Mouse (Mus musculus): Measurements from ENCODE around the gene Rfx8. TPM values are rescaled to one million over a fixed set of nuclear protein-coding genes. Genes with fewer than 3 reads are reported as not detected.

The Rfx8 gene
- polyA plus RNA-seq, 1 experiment from 2014 or later: 0.20 TPM

DNA sequence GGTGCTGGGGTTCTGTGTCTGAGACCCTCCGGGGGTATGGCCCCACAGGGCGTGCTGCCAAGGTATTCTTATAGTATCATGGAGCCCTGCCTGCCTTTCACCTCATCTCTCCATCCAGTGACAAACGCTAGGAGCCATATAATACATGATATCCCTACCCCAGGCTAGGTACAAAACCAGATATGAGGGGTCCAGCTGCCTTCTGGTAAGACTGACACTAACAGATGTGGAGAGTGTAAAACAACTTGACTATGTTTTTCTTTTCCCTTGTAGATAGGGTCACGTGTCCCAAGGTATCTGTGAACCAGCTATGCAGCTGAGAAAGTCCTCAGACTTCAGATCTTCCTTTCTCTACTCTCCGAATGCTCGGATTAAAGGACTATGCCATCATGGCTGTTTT is 30.7 kb upstream of the Rfx8 start:
- Histone ChIP-seq H3K27me3 (ENCODE audit: low read depth, poor library complexity, severe bottlenecking) (no peaks in the 10 kb centered on the region), H3K36me3 (no peaks in the 10 kb centered on the region), H3K4me3 (no peak overlapping the region), H3K27ac (replicated peaks) (no peak overlapping the region), H3K9me3 (replicated peaks) (no peaks in the 10 kb centered on the region), H3K4me1 (peaks cover 13% of the 10 kb centered on the region)
- 88% methylated on average over 6 of the region's 6 CpGs for WGBS
- no peak for DNase-seq (ENCODE audit: low spot score)

- DNase-seq (ENCODE audit: low spot score): peak; percentile 45
- Histone ChIP-seq H3K9me3 (replicated peaks) (no peaks in the 10 kb centered on the region), H3K36me3 (no peaks in the 10 kb centered on the region), H3K4me1 (peaks cover 17% of the 10 kb centered on the region), H3K27ac (replicated peaks) (peak overlapping the region; percentile 68), H3K27me3 (ENCODE audit: low read depth, poor library complexity, severe bottlenecking) (no peaks in the 10 kb centered on the region), H3K4me3 (no peak overlapping the region)
- 30% methylated on average over 3 of the region's 3 CpGs for WGBS
These were observed 28.9 kb upstream of the Rfx8 start for GRCm38 (mm10) chr1:39749664-39750063.

DNA sequence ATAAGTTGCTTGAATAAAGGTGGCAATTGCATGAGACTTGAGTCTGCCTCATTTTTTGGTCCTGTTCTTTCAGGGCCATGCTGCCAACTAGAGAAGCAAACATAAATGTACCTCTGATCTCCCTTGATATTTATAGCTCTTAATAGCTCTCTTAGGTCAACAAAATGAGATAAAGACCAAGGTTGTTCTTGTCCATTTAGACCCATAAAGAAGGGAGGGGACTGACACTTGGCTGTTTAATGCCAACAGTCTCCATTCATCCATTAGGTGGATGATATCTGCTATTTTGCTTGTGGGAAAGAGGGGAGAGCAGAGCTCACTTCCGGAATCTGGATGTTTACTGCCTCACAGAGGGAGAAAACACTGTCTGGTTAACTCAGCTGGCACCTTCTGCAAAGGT is 28.4 kb upstream of the Rfx8 start:
- no peak for DNase-seq (ENCODE audit: low spot score)
- Histone ChIP-seq H3K4me1 (peaks cover 17% of the 10 kb centered on the region), H3K9me3 (replicated peaks) (no peaks in the 10 kb centered on the region), H3K4me3 (no peak overlapping the region), H3K36me3 (no peaks in the 10 kb centered on the region), H3K27me3 (ENCODE audit: low read depth, poor library complexity, severe bottlenecking) (no peaks in the 10 kb centered on the region), H3K27ac (replicated peaks) (peak overlapping the region; percentile 68)
- WGBS: 58% methylated on average over 1 of the region's 1 CpGs

DNA sequence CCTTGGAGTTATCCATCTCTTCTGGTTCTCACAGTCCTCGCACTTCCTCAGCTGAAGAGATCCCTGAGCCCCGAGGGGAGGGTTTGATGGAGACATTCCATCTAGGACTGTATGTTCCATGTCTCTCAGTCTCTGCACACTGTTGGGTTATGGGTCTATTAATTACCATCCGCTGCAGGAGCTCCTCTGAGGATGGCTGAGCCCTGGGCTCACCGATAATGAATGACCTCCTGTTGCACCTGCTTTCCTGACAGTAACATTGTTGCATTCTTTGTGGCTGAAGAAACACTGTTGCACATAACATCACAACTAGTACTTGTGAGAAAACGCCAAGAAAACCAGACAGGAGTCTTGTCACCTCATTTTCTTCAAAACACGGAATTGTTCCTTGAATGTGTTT is 27.9 kb upstream of the Rfx8 start:
- H3K4me3 ChIP-seq: no peak overlapping the region
- no peaks in the 10 kb centered on the region for H3K36me3 ChIP-seq
- WGBS: 87% methylated on average over 6 of the region's 6 CpGs
- peaks cover 17% of the 10 kb centered on the region for H3K4me1 ChIP-seq
- H3K9me3 ChIP-seq (replicated peaks): no peaks in the 10 kb centered on the region
- no peaks in the 10 kb centered on the region for H3K27me3 ChIP-seq (ENCODE audit: low read depth, poor library complexity, severe bottlenecking)
- no peak overlapping the region for H3K27ac ChIP-seq (replicated peaks)
- DNase-seq (ENCODE audit: low spot score): no peak

DNA sequence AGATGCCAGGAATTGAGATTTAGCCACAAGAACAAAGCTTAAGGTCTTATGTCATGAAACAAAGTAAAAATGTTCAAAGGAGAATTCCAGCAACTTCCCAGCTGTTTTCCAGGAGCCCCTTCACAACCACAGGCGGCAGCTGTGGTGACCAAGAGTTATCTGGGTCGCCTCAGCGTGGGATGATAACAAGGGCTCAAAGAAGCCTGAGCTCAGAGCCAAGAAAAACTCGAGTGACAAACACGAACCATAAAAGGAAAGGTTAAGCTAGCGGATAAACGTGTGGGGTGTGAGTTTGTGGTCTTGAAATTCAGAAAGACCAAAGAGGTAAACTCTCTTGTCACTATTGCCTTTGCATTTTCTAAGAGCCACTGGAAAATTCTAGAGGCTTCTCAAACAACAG is 25.7 kb upstream of the Rfx8 start:
- peaks cover 18% of the 10 kb centered on the region for H3K4me1 ChIP-seq
- no peak overlapping the region for H3K4me3 ChIP-seq
- no peaks in the 10 kb centered on the region for H3K36me3 ChIP-seq
- 47% methylated on average over 7 of the region's 7 CpGs for WGBS
- DNase-seq (ENCODE audit: low spot score): no peak
- H3K27ac ChIP-seq (replicated peaks): no peak overlapping the region
- H3K9me3 ChIP-seq (replicated peaks): no peaks in the 10 kb centered on the region
- no peaks in the 10 kb centered on the region for H3K27me3 ChIP-seq (ENCODE audit: low read depth, poor library complexity, severe bottlenecking)

GRCm38 (mm10) chr1:39740948-39741347 is 20.2 kb upstream of the Rfx8 start:
- no peak for DNase-seq (ENCODE audit: low spot score)
- Histone ChIP-seq H3K27ac (replicated peaks) (no peak overlapping the region), H3K9me3 (replicated peaks) (no peaks in the 10 kb centered on the region), H3K36me3 (no peaks in the 10 kb centered on the region), H3K27me3 (ENCODE audit: low read depth, poor library complexity, severe bottlenecking) (no peaks in the 10 kb centered on the region), H3K4me3 (no peak overlapping the region), H3K4me1 (peaks cover 15% of the 10 kb centered on the region)
- WGBS: 35% methylated on average over 7 of the region's 7 CpGs

- DNase-seq (ENCODE audit: low spot score): no peak
- Histone ChIP-seq H3K4me3 (no peak overlapping the region), H3K4me1 (peaks cover 23% of the 10 kb centered on the region), H3K27ac (replicated peaks) (no peak overlapping the region), H3K36me3 (no peaks in the 10 kb centered on the region), H3K27me3 (ENCODE audit: low read depth, poor library complexity, severe bottlenecking) (no peaks in the 10 kb centered on the region), H3K9me3 (replicated peaks) (no peaks in the 10 kb centered on the region)
- 81% methylated on average over 4 of the region's 4 CpGs for WGBS
These were observed 19.2 kb upstream of the Rfx8 start for GRCm38 (mm10) chr1:39740002-39740401.

DNA sequence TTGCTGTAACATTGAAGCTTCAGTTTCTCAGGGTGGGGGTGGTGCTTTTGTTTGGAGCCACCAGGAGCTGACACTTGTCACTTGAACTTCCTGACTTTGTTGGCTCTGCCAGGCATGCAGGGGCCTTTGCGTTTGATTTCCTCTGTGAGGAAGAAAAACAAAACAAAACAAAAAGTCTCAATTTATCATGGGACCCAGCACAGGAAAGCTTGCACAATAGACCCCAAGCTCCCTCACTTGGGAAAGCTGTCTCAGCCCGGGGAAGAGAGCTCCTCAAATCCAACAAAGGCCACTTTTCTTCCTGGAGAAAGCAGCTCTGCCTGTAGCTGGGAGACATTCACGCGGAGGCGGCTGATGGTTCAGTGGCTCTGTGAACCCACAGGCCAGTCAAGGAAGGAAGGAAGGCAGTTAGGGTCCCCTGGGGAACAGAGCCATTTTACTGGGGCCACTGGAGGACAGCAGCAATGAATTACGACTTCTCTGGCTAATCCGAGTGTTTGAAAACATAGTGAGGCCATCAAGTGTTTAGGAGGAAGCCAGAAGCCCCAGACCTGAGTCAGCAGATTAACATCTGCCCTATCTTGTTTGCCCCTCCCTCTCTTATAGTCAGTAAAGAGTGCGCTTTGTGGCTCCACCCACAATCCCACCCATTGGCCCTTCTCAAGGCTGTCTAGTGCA is 15.3 kb upstream of the Rfx8 start:
- Histone ChIP-seq H3K36me3 (no peaks in the 10 kb centered on the region), H3K9me3 (replicated peaks) (no peaks in the 10 kb centered on the region), H3K4me1 (peaks cover 31% of the 10 kb centered on the region), H3K27me3 (ENCODE audit: low read depth, poor library complexity, severe bottlenecking) (no peaks in the 10 kb centered on the region), H3K27ac (replicated peaks) (peak overlapping the region; percentile 79), H3K4me3 (no peak overlapping the region)
- WGBS: 38% methylated on average over 8 of the region's 8 CpGs
- no peak for DNase-seq (ENCODE audit: low spot score)

- 83% methylated on average over 2 of the region's 2 CpGs for WGBS
- H3K27me3 ChIP-seq (ENCODE audit: low read depth, poor library complexity, severe bottlenecking): no peaks in the 10 kb centered on the region
- H3K4me1 ChIP-seq: peaks cover 30% of the 10 kb centered on the region
- H3K27ac ChIP-seq (replicated peaks): peak overlapping the region; percentile 79
- no peak overlapping the region for H3K4me3 ChIP-seq
- no peak for DNase-seq (ENCODE audit: low spot score)
- H3K36me3 ChIP-seq: no peaks in the 10 kb centered on the region
- no peaks in the 10 kb centered on the region for H3K9me3 ChIP-seq (replicated peaks)
These were observed 14.7 kb upstream of the Rfx8 start for GRCm38 (mm10) chr1:39735493-39735892.

GRCm38 (mm10) chr1:39734881-39735280 is 14.1 kb upstream of the Rfx8 start:
- WGBS: 87% methylated on average over 6 of the region's 6 CpGs

DNA sequence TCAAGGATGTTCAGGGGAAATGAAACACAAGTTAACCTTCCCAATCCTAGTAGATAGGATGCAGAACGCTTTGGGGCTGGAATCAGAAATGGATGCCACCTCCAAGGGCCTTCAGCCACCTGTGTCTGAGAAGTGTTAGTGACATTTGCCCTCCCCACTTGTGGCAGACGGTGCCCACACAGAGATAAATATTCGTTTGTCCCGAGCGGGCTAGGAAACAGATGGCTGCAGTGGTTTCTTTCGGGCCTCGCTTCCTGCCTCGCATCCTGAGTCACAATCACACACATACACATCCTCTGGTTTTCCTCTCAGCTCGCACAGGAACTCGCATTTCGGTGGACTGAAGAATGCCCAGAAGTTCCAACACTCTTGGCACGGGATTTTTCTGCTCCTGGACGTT is 13.5 kb upstream of the Rfx8 start:
- WGBS: 88% methylated on average over 13 of the region's 13 CpGs
- H3K27me3 ChIP-seq (ENCODE audit: low read depth, poor library complexity, severe bottlenecking): peaks cover 8% of the 10 kb centered on the region; the same call in 1 of the 2 replicates
- no peak overlapping the region; the same call in 1 of the 2 replicates for H3K27ac ChIP-seq (replicated peaks)
- H3K36me3 ChIP-seq: no peaks in the 10 kb centered on the region
- peaks cover 30% of the 10 kb centered on the region for H3K4me1 ChIP-seq
- no peak overlapping the region for H3K4me3 ChIP-seq
- DNase-seq (ENCODE audit: low spot score): no peak
- no peaks in the 10 kb centered on the region for H3K9me3 ChIP-seq (replicated peaks)

More at GRCm38 (mm10) chr1:39734881-39735280, 14.1 kb upstream of the Rfx8 start:
- Histone ChIP-seq H3K9me3 (replicated peaks) (no peaks in the 10 kb centered on the region), H3K4me3 (no peak overlapping the region), H3K27me3 (ENCODE audit: low read depth, poor library complexity, severe bottlenecking) (peaks cover 2% of the 10 kb centered on the region; the same call in 1 of the 2 replicates), H3K27ac (replicated peaks) (no peak overlapping the region; the same call in 1 of the 2 replicates), H3K36me3 (no peaks in the 10 kb centered on the region), H3K4me1 (peaks cover 30% of the 10 kb centered on the region)
- DNase-seq (ENCODE audit: low spot score): no peak

DNA sequence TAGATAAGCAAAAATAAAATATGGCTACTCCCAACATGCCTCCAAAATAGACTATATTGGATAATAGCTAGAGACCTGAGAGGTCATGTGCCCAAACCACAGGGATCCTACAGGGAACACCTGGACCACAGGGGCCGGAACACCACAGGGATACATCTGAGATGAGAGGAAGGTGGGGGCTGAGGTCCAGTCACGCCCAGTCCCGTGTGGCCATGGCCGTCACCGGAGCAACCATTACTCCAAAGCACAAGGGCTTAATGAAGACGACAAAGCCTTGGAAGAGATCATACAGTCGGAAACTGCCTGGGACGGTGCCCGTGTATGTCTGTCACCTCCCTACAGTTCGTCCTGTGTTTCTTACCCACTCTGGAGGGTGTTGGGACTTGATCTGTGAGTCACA is 13.1 kb upstream of the Rfx8 start:
- WGBS: 95% methylated on average over 10 of the region's 10 CpGs
- H3K36me3 ChIP-seq: no peaks in the 10 kb centered on the region

GRCm38 (mm10) chr1:39732081-39732480 is 11.3 kb upstream of the Rfx8 start:
- H3K27me3 ChIP-seq (ENCODE audit: low read depth, poor library complexity, severe bottlenecking): peaks cover 16% of the 10 kb centered on the region; the same call in 1 of the 2 replicates

More for the DNA sequence above, 13.1 kb upstream of the Rfx8 start:
- H3K9me3 ChIP-seq (replicated peaks): no peaks in the 10 kb centered on the region
- H3K4me1 ChIP-seq: peaks cover 30% of the 10 kb centered on the region
- peaks cover 12% of the 10 kb centered on the region; the same call in 1 of the 2 replicates for H3K27me3 ChIP-seq (ENCODE audit: low read depth, poor library complexity, severe bottlenecking)
- H3K27ac ChIP-seq (replicated peaks): peak overlapping the region; percentile 13; the same call in 1 of the 2 replicates
- DNase-seq (ENCODE audit: low spot score): no peak
- no peak overlapping the region for H3K4me3 ChIP-seq

More at GRCm38 (mm10) chr1:39732081-39732480, 11.3 kb upstream of the Rfx8 start:
- Histone ChIP-seq H3K27ac (replicated peaks) (no peak overlapping the region), H3K36me3 (no peaks in the 10 kb centered on the region), H3K4me3 (no peak overlapping the region), H3K4me1 (peaks cover 30% of the 10 kb centered on the region), H3K9me3 (replicated peaks) (no peaks in the 10 kb centered on the region)
- WGBS: 83% methylated on average over 10 of the region's 10 CpGs
- DNase-seq (ENCODE audit: low spot score): no peak
